Mouse (Mus musculus) urinary bladder, postnatal 25 days (tissue): Measurements from ENCODE around the gene Pgr.

ENCODE experiments used
- DNase-seq: peaks from one replicate; pipeline ENCODE4 v3.0.0; 2022; ENCODE audit warnings: low spot score

Pgr gene

DNA sequence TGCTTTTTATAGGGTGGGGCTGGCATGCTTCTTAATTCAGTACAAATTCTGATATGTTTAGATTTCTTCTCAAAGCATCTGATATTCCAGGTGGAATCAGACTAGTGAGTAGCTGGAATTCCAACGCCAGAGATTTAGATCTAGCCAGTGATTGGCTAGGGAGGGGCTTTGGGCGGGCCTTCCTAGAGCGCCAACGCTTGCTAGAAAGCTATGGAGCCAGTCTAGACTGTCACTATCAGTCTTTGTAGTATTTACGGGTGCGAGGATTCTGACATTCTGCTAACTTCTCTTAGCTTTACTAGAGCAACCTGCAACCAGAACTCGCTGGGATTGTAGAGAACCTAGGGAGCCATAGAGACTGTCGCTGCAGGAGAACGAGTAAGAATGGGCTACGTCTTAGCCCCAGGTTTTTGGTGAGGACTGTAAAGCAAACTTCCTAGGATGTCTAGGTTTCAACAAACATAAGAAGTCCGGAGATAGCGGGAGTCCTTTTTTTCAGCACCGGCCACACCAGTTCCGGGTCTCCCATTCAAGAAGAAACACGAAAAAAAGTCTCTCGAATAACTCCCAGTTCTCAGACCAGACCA lies at the start of gene Pgr:
Pgr (plus strand) TSS at position 218 of the 587 bp plus-strand sequence.
- peak; percentile 2 for DNase-seq

DNA sequence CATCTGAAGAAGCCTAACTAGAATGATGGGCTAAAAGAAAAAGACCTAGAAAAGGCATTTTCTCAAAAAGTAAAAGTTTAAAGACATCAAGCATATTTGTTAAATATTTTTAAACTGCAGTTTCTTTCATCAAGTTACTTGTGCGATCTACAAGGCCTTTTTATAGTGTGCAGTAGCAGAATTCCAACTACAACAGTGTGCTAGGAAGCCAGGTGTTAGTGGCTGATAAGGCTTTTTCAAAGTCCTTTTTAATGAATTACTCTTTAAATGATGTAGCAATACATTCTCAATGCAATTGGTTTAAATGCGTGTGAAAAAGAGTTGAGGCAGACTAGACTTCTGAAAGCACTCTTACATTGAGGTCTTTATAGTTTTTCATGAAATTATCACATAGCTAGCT lies 42.2 kb upstream of the Pgr start:
- no peak for DNase-seq

DNA sequence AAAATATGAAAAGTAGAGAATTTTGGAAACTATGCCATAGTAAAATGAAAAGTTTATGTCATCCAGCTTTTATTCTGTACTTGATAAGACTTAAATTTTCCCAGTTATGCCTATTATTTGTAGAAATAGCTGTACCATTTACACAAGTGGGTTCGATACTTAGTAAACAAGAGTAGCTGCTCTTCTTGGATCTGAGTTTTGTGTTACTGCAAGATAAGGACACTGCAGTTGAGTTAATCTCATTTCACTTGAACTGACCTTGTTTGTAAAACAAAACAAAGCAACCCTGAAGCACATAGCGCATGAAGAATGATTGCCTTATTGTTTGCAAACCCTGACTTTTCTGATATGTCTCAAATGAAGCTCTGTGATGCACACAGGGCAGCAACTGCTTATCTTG lies 31.1 kb upstream of the Pgr start:
- no peak for DNase-seq

DNA sequence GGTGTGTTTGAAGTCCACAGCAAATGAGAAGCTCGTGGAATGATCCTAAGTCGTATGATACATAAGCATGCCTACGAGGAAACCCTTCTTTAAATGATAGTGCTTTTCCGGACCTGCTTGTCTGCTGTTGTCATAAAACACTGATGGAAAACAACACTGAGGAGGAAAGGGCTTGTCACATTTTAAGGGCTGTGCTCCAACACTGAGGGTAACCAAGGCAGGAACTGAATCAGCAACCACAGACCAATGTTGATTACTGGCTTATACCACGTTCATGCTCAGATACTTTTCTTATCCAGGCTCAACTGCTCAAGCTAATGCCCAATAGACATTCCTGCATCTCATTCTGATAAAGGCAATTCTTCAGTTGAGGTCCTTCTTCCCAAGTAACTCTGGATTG lies 4.4 kb upstream of the Pgr start:
- no peak for DNase-seq

GRCm38 (mm10) chr9:8900203-8901012 lies 775 bp downstream of the Pgr start:
- peak; percentile 2 for DNase-seq

DNA sequence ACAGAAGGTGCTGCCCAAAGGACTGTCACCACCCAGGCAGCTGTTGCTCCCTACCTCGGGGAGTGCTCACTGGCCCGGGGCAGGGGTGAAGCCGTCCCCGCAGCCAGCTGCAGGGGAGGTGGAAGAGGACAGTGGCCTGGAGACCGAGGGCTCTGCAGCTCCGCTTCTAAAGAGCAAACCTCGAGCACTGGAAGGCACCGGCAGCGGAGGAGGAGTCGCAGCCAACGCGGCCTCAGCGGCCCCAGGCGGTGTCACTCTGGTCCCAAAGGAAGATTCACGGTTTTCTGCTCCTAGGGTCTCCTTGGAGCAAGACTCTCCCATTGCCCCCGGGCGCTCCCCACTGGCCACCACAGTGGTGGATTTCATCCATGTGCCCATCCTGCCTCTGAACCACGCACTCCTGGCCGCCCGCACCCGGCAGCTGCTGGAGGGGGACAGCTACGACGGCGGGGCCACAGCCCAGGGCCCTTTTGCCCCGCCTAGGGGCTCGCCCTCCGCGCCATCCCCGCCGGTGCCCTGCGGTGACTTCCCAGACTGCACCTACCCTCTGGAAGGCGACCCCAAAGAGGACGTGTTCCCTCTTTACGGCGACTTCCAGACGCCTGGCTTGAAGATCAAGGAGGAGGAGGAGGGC lies 1.5 kb downstream of the Pgr start:
- peak; percentile 6 for DNase-seq

- peak; percentile 3 for DNase-seq
Observed at GRCm38 (mm10) chr9:8901647-8902131, 2.1 kb downstream of the Pgr start.

DNA sequence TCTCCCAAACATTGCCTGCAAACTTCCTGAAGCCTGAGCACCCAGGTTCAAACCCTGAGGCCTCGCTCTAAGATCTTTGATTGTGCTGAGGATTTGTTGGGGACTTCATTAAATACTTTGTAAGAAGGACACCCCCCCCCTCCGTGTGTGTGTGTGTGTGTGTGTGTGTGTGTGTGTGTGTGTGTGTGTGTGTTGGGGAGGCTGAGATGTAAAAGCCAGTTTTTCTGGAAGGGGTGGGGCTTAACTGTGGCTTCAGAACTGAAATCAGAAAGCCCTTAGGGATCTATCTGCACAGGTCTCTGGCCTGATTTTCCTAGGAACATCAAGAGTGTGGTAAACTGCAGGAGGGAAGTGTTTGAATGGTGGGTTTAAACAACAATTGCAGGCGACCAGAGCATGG lies 2.6 kb downstream of the Pgr start:
- no peak for DNase-seq

DNA sequence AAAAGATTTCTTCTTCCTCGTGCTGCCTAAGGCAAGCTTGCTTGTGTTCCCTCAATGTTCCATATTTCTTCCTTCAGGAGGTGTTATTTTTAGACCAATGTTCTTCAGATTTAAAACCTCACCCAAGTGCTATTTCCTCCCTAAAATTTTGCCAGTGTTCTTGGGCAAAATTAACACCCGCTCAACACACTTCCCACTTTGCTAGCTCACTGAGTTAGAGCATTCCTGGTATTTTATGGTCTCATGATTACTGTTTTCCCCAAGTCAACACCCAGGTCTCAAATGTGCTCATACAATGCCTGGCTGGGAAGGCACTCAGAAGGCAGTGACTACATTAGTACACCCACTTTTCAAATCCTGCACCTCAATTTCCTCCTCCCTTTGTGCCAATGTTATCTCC lies 27.9 kb downstream of the Pgr start:
- no peak for DNase-seq

DNA sequence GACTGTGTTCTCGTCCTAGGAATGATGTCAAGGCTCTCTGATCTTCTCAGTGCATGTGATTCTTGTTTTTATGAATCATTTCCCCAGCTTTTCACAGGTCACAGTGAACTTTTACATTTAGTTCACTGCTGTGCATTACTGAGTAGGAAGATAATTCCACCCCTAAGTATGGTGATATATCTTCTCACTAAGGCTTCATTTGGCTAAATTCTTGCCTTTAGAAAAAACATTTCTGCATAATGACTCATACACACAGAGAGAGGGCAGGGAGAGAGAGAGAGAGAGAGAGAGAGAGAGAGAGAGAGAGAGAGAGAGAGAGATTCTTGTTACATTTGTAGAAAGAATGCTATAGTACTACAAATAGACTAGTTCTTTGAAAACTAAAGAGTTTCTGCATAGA lies 38.1 kb downstream of the Pgr start:
- DNase-seq = no peak

GRCm38 (mm10) chr9:8953306-8953705 lies 53.7 kb downstream of the Pgr start:
- DNase-seq = no peak

DNA sequence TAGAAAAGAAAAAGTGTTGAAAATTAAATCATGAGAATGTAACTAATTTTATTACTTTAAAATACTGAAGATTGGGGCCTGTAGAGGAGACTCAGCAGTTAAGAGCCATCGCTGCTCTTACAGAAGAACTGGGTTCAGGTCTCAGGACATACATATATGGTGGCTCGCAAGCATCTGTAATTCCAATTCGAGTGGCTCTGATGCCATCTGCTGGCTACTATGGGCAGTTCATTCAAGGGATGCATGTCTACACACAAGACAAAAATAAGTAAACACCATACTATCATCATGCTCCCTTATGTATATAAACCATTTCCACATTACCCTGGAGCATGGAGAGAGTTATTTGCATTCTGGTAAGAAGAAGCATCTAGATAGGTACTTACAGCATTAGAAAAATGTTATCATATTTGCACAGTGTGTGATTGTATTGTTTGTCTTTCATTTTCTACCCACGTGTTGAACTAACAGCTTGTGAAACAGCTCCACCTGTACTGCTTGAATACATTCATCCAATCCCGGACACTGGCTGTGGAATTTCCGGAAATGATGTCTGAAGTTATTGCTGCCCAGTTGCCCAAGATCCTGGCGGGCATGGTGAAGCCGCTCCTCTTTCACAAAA lies 65.0 kb downstream of the Pgr start:
- peak; percentile 9 for DNase-seq

DNA sequence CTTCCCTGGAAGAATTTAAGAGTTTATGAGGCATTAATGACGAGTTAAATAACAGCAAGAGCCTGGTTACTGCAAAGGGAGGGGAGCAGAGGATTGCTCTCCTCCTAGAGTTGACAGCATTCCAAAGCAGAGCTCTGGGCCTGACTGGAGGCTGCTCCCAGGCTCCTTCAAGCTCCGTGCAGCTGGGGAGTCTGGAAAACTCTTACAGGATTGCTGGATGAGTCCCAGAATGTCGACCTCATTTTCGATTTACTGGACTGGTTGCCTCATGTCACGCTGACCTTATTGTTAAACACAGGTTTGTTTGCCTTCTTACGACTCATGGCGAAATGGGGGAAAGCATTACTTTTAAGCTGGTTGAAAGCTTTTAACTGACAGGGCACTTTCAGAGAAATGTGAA lies 70.6 kb downstream of the Pgr start:
- DNase-seq = peak; percentile 3

DNA sequence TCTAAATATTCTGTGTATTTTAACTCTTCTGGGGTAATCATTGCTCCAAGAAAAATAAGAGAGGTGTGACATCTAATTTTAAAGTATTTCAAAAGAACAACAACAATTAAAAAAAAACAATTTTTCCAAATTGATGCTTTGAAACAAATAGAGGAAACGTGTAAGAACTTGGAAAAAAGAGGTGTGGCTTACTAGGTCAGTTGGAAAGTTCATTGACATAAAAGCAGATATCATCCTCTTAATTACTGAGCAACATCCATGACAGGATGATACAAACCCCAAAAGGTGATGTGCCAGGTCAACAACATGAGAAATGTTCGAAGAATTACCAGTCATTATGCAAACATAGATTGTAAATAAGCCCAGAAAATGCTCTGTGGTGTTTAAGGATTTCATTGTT lies 71.9 kb downstream of the Pgr start, which contains the start of gene Gm16485:
Gm16485 (plus strand) TSS at position 301 of the 400 bp plus-strand sequence.
- DNase-seq = no peak

DNA sequence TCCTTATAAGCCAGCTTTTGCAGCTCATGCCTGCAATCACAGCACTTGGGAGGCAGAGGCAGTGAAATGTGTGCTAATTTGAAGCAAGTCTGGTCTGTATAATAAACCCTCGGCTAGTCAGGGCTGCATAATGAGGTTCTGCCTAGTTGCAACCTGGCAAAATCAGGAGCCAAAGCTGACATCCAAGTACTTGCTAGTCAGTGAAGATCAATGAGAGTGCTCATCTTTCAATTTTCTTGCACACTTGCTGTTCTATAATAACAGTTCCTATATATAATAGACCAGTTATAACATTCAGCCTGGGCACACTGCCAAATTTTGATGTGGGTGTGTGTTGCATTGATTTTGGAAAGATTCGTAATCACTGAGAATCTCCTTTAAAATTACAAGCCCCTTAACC lies 78.1 kb downstream of the Pgr start:
- DNase-seq = no peak

- DNase-seq = no peak
Observed at GRCm38 (mm10) chr9:8982315-8982714, 82.7 kb downstream of the Pgr start.

DNA sequence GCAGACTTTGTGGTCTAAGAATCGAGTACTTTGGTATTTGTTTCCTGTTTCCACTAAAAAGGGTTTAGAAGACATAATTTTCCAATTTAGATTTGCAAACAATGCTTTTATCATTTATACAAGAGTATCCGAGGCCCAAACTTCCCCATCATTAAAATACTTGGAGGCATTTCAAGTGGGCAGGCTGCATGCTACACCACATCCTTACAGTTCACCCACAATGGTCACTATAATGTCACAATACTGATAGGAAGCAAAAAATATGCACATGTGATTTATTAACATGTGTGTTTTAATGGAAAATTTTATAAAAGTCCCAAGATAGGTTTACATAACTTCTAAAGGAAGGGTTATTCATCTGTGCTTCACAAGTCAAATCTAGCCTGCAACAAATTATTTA lies 96.9 kb downstream of the Pgr start:
- no peak for DNase-seq

GRCm38 (mm10) chr9:9001170-9001569 lies 101.5 kb downstream of the Pgr start:
- no peak for DNase-seq

DNA sequence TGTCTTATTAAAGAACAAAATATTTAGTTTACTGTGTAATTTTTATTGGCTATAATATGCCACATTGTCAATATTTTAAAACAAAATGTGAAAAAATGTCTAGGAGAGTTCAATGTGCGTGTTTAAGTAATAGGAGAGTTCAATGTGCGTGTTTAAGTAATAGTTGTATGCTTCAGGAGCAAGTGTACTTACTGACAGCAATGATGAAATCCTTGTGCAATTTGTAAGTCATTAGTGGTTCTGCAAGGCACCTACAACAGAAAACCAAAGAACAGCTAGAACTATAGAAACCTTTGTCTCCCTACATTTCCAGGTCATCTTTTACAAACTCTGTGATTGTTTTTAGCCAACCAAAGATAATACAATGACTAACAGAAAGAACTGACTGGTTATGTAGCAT lies 115.5 kb downstream of the Pgr start:
- no peak for DNase-seq
